Mouse (Mus musculus): Measurements from ENCODE around the gene Nipsnap2. TPM values are rescaled to one million over a fixed set of nuclear protein-coding genes. Genes with fewer than 3 reads are reported as not detected.
"Not testable (repeated sequence)": the region's sequence is repeated elsewhere in the genome, so short reads cannot be mapped to it uniquely, and the experiment has no call there.

Gene Nipsnap2
- total and polyA plus RNA-seq, 3 experiments = 56.0 to 76.7 (median 59.9) TPM

- Histone ChIP-seq H3K4me3 (ENCODE audit: low read depth, low read length) (no peak overlapping the region), H3K4me1 (ENCODE audit: insufficient read depth, low read depth, low read length) (peaks cover 21% of the 10 kb centered on the region), H3K27me3 (ENCODE audit: insufficient read depth, low read length) (no peaks in the 10 kb centered on the region), H3K9me3 (replicated peaks) (no peaks in the 10 kb centered on the region), H3K36me3 (replicated peaks) (peaks cover 27% of the 10 kb centered on the region)
- DNase-seq (ENCODE audit: low spot score) = no peak
- TF ChIP-seq GATA1 (IDR thresholded peaks at IDR 0.05; ENCODE audit: borderline replicate concordance, low read length) = no peak
- no peak for TF ChIP-seq POLR2AphosphoS5 (IDR thresholded peaks at IDR 0.05; ENCODE audit: insufficient replicate concordance, low read depth, low read length)
- no peak for TF ChIP-seq GATA2 (IDR thresholded peaks at IDR 0.05; ENCODE audit: borderline replicate concordance, low read depth, low read length)
- no peak for TF ChIP-seq TAL1 (conservative IDR thresholded peaks at IDR 0.05; ENCODE audit: low read depth, low read length)
- TF ChIP-seq CTCF (IDR thresholded peaks at IDR 0.05; ENCODE audit: low read depth, low read length) = no peak
- ATAC-seq (ENCODE audit: extremely low read depth, insufficient number of reproducible peaks, low FRiP score, poor library complexity, severe bottlenecking) = no peak
Measured at GRCm38 (mm10) chr5:129780131-129780530, 55.3 kb downstream of the Nipsnap2 start.

GRCm38 (mm10) chr5:129782211-129782610, 57.3 kb downstream of the Nipsnap2 start:
- TF ChIP-seq GATA1 (IDR thresholded peaks at IDR 0.05; ENCODE audit: borderline replicate concordance, low read length) (no peak), TAL1 (conservative IDR thresholded peaks at IDR 0.05; ENCODE audit: low read depth, low read length) (no peak), CTCF (IDR thresholded peaks at IDR 0.05; ENCODE audit: low read depth, low read length) (no peak)
- no peaks in the 10 kb centered on the region for H3K27me3 ChIP-seq (ENCODE audit: insufficient read depth, low read length)
- ATAC-seq (ENCODE audit: extremely low read depth, insufficient number of reproducible peaks, low FRiP score, poor library complexity, severe bottlenecking) (no peak), DNase-seq (ENCODE audit: low spot score) (no peak)
- peaks cover 28% of the 10 kb centered on the region for H3K4me1 ChIP-seq (ENCODE audit: insufficient read depth, low read depth, low read length)
- peaks cover 9% of the 10 kb centered on the region for H3K36me3 ChIP-seq (replicated peaks)
- no peak overlapping the region for H3K4me3 ChIP-seq (ENCODE audit: low read depth, low read length)
- no peaks in the 10 kb centered on the region for H3K9me3 ChIP-seq (replicated peaks)

GRCm38 (mm10) chr5:129785235-129785870, 60.5 kb downstream of the Nipsnap2 start:
- H3K36me3 ChIP-seq (replicated peaks) = peaks cover 22% of the 10 kb centered on the region
- H3K9me3 ChIP-seq (replicated peaks) = no peaks in the 10 kb centered on the region
- TF ChIP-seq POLR2AphosphoS5 (IDR thresholded peaks at IDR 0.05; ENCODE audit: insufficient replicate concordance, low read depth, low read length) (no peak), CTCF (IDR thresholded peaks at IDR 0.05; ENCODE audit: low read depth, low read length) (no peak), TAL1 (conservative IDR thresholded peaks at IDR 0.05; ENCODE audit: low read depth, low read length) (no peak), GATA1 (IDR thresholded peaks at IDR 0.05; ENCODE audit: borderline replicate concordance, low read length) (no peak), GATA2 (IDR thresholded peaks at IDR 0.05; ENCODE audit: borderline replicate concordance, low read depth, low read length) (no peak)
- no peaks in the 10 kb centered on the region for H3K27me3 ChIP-seq (ENCODE audit: insufficient read depth, low read length)
- peaks cover 24% of the 10 kb centered on the region for H3K4me1 ChIP-seq (ENCODE audit: insufficient read depth, low read depth, low read length)
- no peak for ATAC-seq (ENCODE audit: extremely low read depth, insufficient number of reproducible peaks, low FRiP score, poor library complexity, severe bottlenecking)
- H3K4me3 ChIP-seq (ENCODE audit: low read depth, low read length) = no peak overlapping the region
- no peak for DNase-seq (ENCODE audit: low spot score)

GRCm38 (mm10) chr5:129786161-129786560, 61.3 kb downstream of the Nipsnap2 start:
- ATAC-seq (ENCODE audit: extremely low read depth, insufficient number of reproducible peaks, low FRiP score, poor library complexity, severe bottlenecking) = no peak
- no peak for DNase-seq (ENCODE audit: low spot score)

GRCm38 (mm10) chr5:129786818-129787790, 62.2 kb downstream of the Nipsnap2 start, which contains the start of gene Psph:
Psph (minus strand) TSS chr5:129787449.
- ATAC-seq (ENCODE audit: extremely low read depth, insufficient number of reproducible peaks, low FRiP score, poor library complexity, severe bottlenecking) = peak; percentile 96
- no peak for TF ChIP-seq GATA2 (IDR thresholded peaks at IDR 0.05; ENCODE audit: borderline replicate concordance, low read depth, low read length)
- no peak for TF ChIP-seq CTCF (IDR thresholded peaks at IDR 0.05; ENCODE audit: low read depth, low read length)
- no peak for TF ChIP-seq GATA1 (IDR thresholded peaks at IDR 0.05; ENCODE audit: borderline replicate concordance, low read length)
- no peak for TF ChIP-seq TAL1 (conservative IDR thresholded peaks at IDR 0.05; ENCODE audit: low read depth, low read length)
- no peak for TF ChIP-seq POLR2AphosphoS5 (IDR thresholded peaks at IDR 0.05; ENCODE audit: insufficient replicate concordance, low read depth, low read length)
- peak; percentile 91 for DNase-seq (ENCODE audit: low spot score)

More at GRCm38 (mm10) chr5:129786161-129786560, 61.3 kb downstream of the Nipsnap2 start:
- no peaks in the 10 kb centered on the region for H3K27me3 ChIP-seq (ENCODE audit: insufficient read depth, low read length)
- no peak for TF ChIP-seq CTCF (IDR thresholded peaks at IDR 0.05; ENCODE audit: low read depth, low read length)
- H3K9me3 ChIP-seq (replicated peaks) = no peaks in the 10 kb centered on the region
- peaks cover 27% of the 10 kb centered on the region for H3K36me3 ChIP-seq (replicated peaks)
- H3K4me1 ChIP-seq (ENCODE audit: insufficient read depth, low read depth, low read length) = peaks cover 29% of the 10 kb centered on the region
- H3K4me3 ChIP-seq (ENCODE audit: low read depth, low read length) = peak overlapping the region; percentile 89

GRCm38 (mm10) chr5:129787818-129788593, 63.1 kb downstream of the Nipsnap2 start:
- H3K4me1 ChIP-seq (ENCODE audit: insufficient read depth, low read depth, low read length) = peaks cover 40% of the 10 kb centered on the region
- H3K36me3 ChIP-seq (replicated peaks) = peaks cover 44% of the 10 kb centered on the region
- peak overlapping the region; percentile 89 for H3K4me3 ChIP-seq (ENCODE audit: low read depth, low read length)
- no peaks in the 10 kb centered on the region for H3K9me3 ChIP-seq (replicated peaks)
- ATAC-seq (ENCODE audit: extremely low read depth, insufficient number of reproducible peaks, low FRiP score, poor library complexity, severe bottlenecking) (no peak), DNase-seq (ENCODE audit: low spot score) (no peak)
- no peaks in the 10 kb centered on the region for H3K27me3 ChIP-seq (ENCODE audit: insufficient read depth, low read length)
- no peak for TF ChIP-seq POLR2AphosphoS5 (IDR thresholded peaks at IDR 0.05; ENCODE audit: insufficient replicate concordance, low read depth, low read length)
- TF ChIP-seq TAL1 (conservative IDR thresholded peaks at IDR 0.05; ENCODE audit: low read depth, low read length) = no peak
- no peak for TF ChIP-seq CTCF (IDR thresholded peaks at IDR 0.05; ENCODE audit: low read depth, low read length)
- no peak for TF ChIP-seq GATA2 (IDR thresholded peaks at IDR 0.05; ENCODE audit: borderline replicate concordance, low read depth, low read length)
- no peak for TF ChIP-seq GATA1 (IDR thresholded peaks at IDR 0.05; ENCODE audit: borderline replicate concordance, low read length)

More at GRCm38 (mm10) chr5:129786818-129787790, 62.2 kb downstream of the Nipsnap2 start, which contains the start of gene Psph:
- Histone ChIP-seq H3K4me3 (ENCODE audit: low read depth, low read length) (peak within 1 kb of the TSS; percentile 89), H3K36me3 (replicated peaks) (peaks cover 35% of the 10 kb centered on the region), H3K27me3 (ENCODE audit: insufficient read depth, low read length) (no peaks in the 10 kb centered on the region), H3K4me1 (ENCODE audit: insufficient read depth, low read depth, low read length) (peaks cover 35% of the 10 kb centered on the region), H3K9me3 (replicated peaks) (no peaks in the 10 kb centered on the region)

- Histone ChIP-seq H3K4me1 (ENCODE audit: insufficient read depth, low read depth, low read length) (peaks cover 40% of the 10 kb centered on the region), H3K36me3 (replicated peaks) (peaks cover 57% of the 10 kb centered on the region)
- not testable (repeated sequence) for DNase-seq (ENCODE audit: low spot score); H3K4me3 ChIP-seq (ENCODE audit: low read depth, low read length); H3K27me3 ChIP-seq (ENCODE audit: insufficient read depth, low read length); ATAC-seq (ENCODE audit: extremely low read depth, insufficient number of reproducible peaks, low FRiP score, poor library complexity, severe bottlenecking); H3K9me3 ChIP-seq (replicated peaks)
Measured at GRCm38 (mm10) chr5:129790591-129790990, 65.7 kb downstream of the Nipsnap2 start.

Measured in G1E (cell line).